Mouse (Mus musculus) cerebellum, adult 2 months (tissue): ENCODE measurements around the gene Cdkn2d.

Experiments used
- CTCF ChIP-seq: fragments of 200-500 bp; IDR thresholded peaks from 2 replicates; pipeline ENCODE4 v1.5.1; 2011; ENCODE audit warnings: low read depth, mild to moderate bottlenecking, control low read depth, low read length, moderate library complexity, borderline replicate concordance; ENCODE audit not compliant: insufficient read depth
- POLR2A ChIP-seq: fragments of 200-500 bp; IDR thresholded peaks from 2 replicates; pipeline ENCODE4 v1.6.1; 2011; ENCODE audit warnings: low read length, control low read depth, borderline replicate concordance; ENCODE audit not compliant: insufficient read depth

- TF ChIP-seq CTCF, result no peak
- no peak for TF ChIP-seq POLR2A
Observed at GRCm38 (mm10) chr9:21289337-21289671, 1.9 kb downstream of the Cdkn2d start.
